Mouse (Mus musculus): ENCODE measurements around the gene 9530077C05Rik.

- no peak for TF ChIP-seq CTCF (IDR thresholded peaks at IDR 0.05; ENCODE audit: low read depth)
- TF ChIP-seq EP300 (IDR thresholded peaks at IDR 0.05; ENCODE audit: low read depth), result no peak
Observed at GRCm38 (mm10) chr9:22455041-22455440, 43.7 kb downstream of the 9530077C05Rik start.

Measured in liver, embryonic 14.5 days (tissue).